25 mouse cellular contexts compared by ENCODE assay signal in genomic region chr9:71379731-71380250, GRCm38 (mm10).
DNase-seq lines count a peak whose midpoint lies in the region; ATAC-seq and TF ChIP-seq lines count a peak whose summit lies in the region.
"Had no signal": no experiment of that assay in that cellular context is flagged by ENCODE, and none has a peak within 500 bp of the region (broad histone marks: within the 10 kb centered on the region; RNA-seq: fewer than 3 reads in every experiment).

No protein-coding gene starts in this region.

- peak; percentile 23 for DNase-seq in gastrocnemius, adult 2 months
- no peak for DNase-seq in gastrocnemius, postnatal 4 days (ENCODE audit: low spot score in 2 of 2)
- peak; percentile 55 to 61 for DNase-seq in heart, postnatal 10 days
- DNase-seq in lung, postnatal 10 days: peak; percentile 30
- no peak for DNase-seq in lung, postnatal 25 days (ENCODE audit: low spot score)
- DNase-seq: adrenal gland, adult 2 months; adrenal gland, postnatal 14 days; cerebellum, adult 11 months; cerebellum, adult 2 months; cerebellum, adult 9-11 months; cerebellum, postnatal 25 days; gastrocnemius, postnatal 36 days; kidney, adult 11 months; kidney, adult 8-10 months had no signal

- H3K4me2 ChIP-seq in heart, embryonic 12.5 days: no peak overlapping the region
- H3K4me2 ChIP-seq: embryonic facial prominence, embryonic 12.5 days; embryonic facial prominence, embryonic 15.5 days; forebrain, embryonic 12.5 days; heart, embryonic 13.5 days; hindbrain, embryonic 14.5 days had no signal

- no peak overlapping the region for H3K4me3 ChIP-seq in gastrocnemius, adult 2 months
- H3K4me3 ChIP-seq in heart, embryonic 12.5 days: no peak overlapping the region
- H3K4me3 ChIP-seq: embryonic facial prominence, embryonic 12.5 days; embryonic facial prominence, embryonic 15.5 days; forebrain, embryonic 12.5 days; heart, adult 2 months; heart, embryonic 13.5 days had no signal

- 62% methylated on average over 4 of the region's 4 CpGs for WGBS in heart, embryonic 12.5 days

- no peaks in the 10 kb centered on the region for H3K4me1 ChIP-seq in heart, embryonic 12.5 days (replicated peaks)
- H3K4me1 ChIP-seq: embryonic facial prominence, embryonic 12.5 days; embryonic facial prominence, embryonic 15.5 days; forebrain, embryonic 12.5 days; heart, embryonic 13.5 days had no signal

- intact Hi-C loops in gastrocnemius, adult 2 months (cut with DNase I): no loop called here
- intact Hi-C loops in heart, postnatal 10 days (cut with DNase I): no loop called here

- no peaks in the 10 kb centered on the region for H3K9me3 ChIP-seq in heart, embryonic 12.5 days (replicated peaks)
- H3K9me3 ChIP-seq: embryonic facial prominence, embryonic 12.5 days; embryonic facial prominence, embryonic 15.5 days; forebrain, embryonic 12.5 days; heart, embryonic 13.5 days had no signal

- H3K27ac ChIP-seq in gastrocnemius, adult 2 months: no peak overlapping the region
- H3K27ac ChIP-seq in heart, embryonic 12.5 days (ENCODE audit: poor library complexity, severe bottlenecking): no peak overlapping the region
- H3K27ac ChIP-seq: embryonic facial prominence, embryonic 12.5 days; embryonic facial prominence, embryonic 15.5 days; forebrain, embryonic 12.5 days; heart, adult 2 months; heart, embryonic 13.5 days; hindbrain, embryonic 14.5 days; hindbrain, postnatal 0 days had no signal

- no peaks in the 10 kb centered on the region for H3K27me3 ChIP-seq in heart, embryonic 12.5 days (replicated peaks)
- H3K27me3 ChIP-seq: embryonic facial prominence, embryonic 12.5 days; embryonic facial prominence, embryonic 15.5 days; forebrain, embryonic 12.5 days; heart, embryonic 13.5 days had no signal

- H3K36me3 ChIP-seq in heart, embryonic 12.5 days: no peaks in the 10 kb centered on the region
- H3K36me3 ChIP-seq: embryonic facial prominence, embryonic 12.5 days; embryonic facial prominence, embryonic 15.5 days; forebrain, embryonic 12.5 days; heart, embryonic 13.5 days had no signal

- no peak overlapping the region for H3K9ac ChIP-seq in heart, embryonic 12.5 days
- H3K9ac ChIP-seq: embryonic facial prominence, embryonic 12.5 days; embryonic facial prominence, embryonic 15.5 days; forebrain, embryonic 12.5 days; heart, embryonic 13.5 days; hindbrain, embryonic 14.5 days had no signal

- TF ChIP-seq CTCF in gastrocnemius, adult 2 months (IDR thresholded peaks at IDR 0.05): no peak

- no peak for ATAC-seq in heart, embryonic 12.5 days (ENCODE audit: insufficient number of reproducible peaks, low FRiP score)
- ATAC-seq: CD4-positive, CD25-positive, alpha-beta regulatory T cell, adult 4 months; forebrain, embryonic 16.5 days; hindbrain, postnatal 0 days; inflammation-experienced regulatory T-cells, adult 6 months had no signal

Comparison
In these comparisons a context has a peak if more than half of its experiments do, and no peak if none do; other contexts are left out.
1. DNase-seq: peak in gastrocnemius, adult 2 months (single experiment), heart, postnatal 10 days (2 of 2) and lung, postnatal 10 days (single experiment); none in gastrocnemius, postnatal 4 days (0 of 2) and lung, postnatal 25 days (single experiment).